Mouse (Mus musculus): ENCODE data around the gene Hist1h2bh.

- no peak for TF ChIP-seq CTCF (IDR thresholded peaks at IDR 0.05; ENCODE audit: borderline replicate concordance, extremely low read depth, insufficient read depth, insufficient read length)
- TF ChIP-seq POLR2A (IDR thresholded peaks at IDR 0.05; ENCODE audit: borderline replicate concordance, extremely low read depth, insufficient read depth, insufficient read length, poor library complexity, severe bottlenecking) = no peak
Observed at GRCm38 (mm10) chr13:23517603-23518294, 25.4 kb downstream of the Hist1h2bh start.

Data from brain, embryonic 14.5 days (tissue).